Mouse (Mus musculus): Measurements from ENCODE around the gene Phf3. TPM values are rescaled to one million over a fixed set of nuclear protein-coding genes. Genes with fewer than 3 reads are reported as not detected.
"Not testable (repeated sequence)": the region's sequence is repeated elsewhere in the genome, so short reads cannot be mapped to it uniquely, and the experiment has no call there.

Gene Phf3
- polyA plus RNA-seq, 1 experiment from 2014 or later = 50.5 TPM

DNA sequence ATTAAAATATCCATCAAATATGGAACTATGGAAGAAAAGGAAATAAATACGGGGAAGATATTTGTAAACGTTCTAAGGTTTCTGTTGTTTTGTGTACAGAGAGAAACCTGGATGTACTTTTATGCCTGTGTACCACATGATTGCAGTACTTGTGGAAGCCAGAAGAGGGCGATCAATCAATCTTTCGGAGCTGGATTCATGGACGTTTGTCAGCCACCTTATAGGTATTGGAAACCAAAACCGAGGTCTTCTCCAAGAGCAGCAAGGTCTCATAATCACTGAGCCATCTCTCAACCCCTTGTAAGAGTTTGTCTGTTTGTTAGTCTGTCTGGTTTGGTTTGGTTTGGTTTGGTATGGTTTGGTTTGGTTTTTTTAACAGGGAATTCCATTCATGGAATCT is 93.4 kb downstream of the Phf3 start:
- no peak overlapping the region for H3K4me2 ChIP-seq (replicated peaks)
- H3K4me1 ChIP-seq = no peaks in the 10 kb centered on the region
- no peak overlapping the region for H3K27ac ChIP-seq
- no peaks in the 10 kb centered on the region for H3K27me3 ChIP-seq
- no peak overlapping the region for H3K9ac ChIP-seq
- H3K36me3 ChIP-seq = no peaks in the 10 kb centered on the region
- H3K4me3 ChIP-seq = no peak overlapping the region
- WGBS = 45% methylated on average over 6 of the region's 6 CpGs
- no peaks in the 10 kb centered on the region for H3K9me3 ChIP-seq (replicated peaks)
- no peak for ATAC-seq (ENCODE audit: low FRiP score)

- Histone ChIP-seq H3K9ac (no peak overlapping the region), H3K4me1 (no peaks in the 10 kb centered on the region), H3K9me3 (replicated peaks) (no peaks in the 10 kb centered on the region), H3K36me3 (no peaks in the 10 kb centered on the region), H3K4me3 (no peak overlapping the region), H3K27ac (no peak overlapping the region), H3K4me2 (replicated peaks) (no peak overlapping the region), H3K27me3 (no peaks in the 10 kb centered on the region)
- no peak for ATAC-seq (ENCODE audit: low FRiP score)
- WGBS = 92% methylated on average over 3 of the region's 3 CpGs
Observed at GRCm38 (mm10) chr1:30779562-30779961, 94.2 kb downstream of the Phf3 start.

DNA sequence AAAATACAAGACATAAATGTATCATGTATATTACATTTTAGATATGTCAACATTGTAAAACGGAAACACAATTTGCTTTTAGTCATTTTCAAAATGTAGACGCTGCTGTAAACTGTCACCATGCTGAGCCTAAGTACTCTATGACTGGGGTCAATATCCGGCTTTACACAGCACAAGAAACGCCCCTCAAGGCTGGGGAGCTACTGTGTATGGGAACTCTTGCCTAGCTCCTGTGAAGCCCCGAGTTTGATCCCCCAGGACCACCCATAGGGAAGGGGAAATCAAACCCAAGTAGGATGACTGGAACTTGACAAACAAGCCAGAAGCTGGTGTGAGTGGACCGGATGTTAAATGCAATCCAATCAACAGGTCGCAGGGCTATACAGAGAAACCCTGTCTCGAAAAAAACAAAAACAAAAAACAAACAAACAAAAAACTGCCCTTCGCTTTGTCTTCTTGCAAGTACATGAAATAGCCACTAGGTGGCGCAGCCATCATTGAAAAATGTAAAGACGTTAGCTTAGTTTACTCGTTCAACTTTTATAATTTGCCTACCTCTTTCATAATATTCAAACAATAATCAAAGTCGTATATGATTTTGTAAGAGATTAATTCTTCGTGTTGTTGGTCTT is 95.2 kb downstream of the Phf3 start:
- Histone ChIP-seq H3K36me3 (no peaks in the 10 kb centered on the region), H3K4me1 (no peaks in the 10 kb centered on the region), H3K9ac (no peak overlapping the region), H3K4me2 (replicated peaks) (0 out of 2 replicates have a peak overlapping the region, but pooled peaks have one; percentile 8), H3K27me3 (no peaks in the 10 kb centered on the region), H3K27ac (no peak overlapping the region), H3K4me3 (no peak overlapping the region), H3K9me3 (replicated peaks) (no peaks in the 10 kb centered on the region)
- ATAC-seq (ENCODE audit: low FRiP score) = peak; percentile 48; the same call in 1 of the 2 replicates
- WGBS = 21% methylated on average over 14 of the region's 14 CpGs

DNA sequence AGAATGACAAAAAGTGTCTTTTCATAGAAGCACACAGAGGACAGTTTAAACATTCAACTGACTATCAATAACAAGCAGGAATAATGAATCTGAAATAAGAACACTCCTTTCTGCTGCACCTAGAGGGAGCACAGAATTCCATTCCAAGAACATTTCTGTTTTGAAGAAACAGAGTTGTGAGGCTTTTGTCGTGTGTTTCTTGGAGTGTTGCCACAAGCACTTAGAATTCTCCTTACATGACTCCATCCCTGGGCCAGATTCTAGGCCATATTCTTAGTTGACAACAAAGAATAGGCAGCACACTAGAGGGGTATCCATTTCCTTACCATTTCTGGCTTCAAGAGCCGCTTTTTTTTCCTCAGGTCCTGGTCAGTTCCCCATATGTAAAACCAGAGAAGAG is 97.5 kb downstream of the Phf3 start:
- WGBS = 76% methylated on average over 2 of the region's 2 CpGs
- Histone ChIP-seq H3K36me3 (no peaks in the 10 kb centered on the region), H3K27me3 (no peaks in the 10 kb centered on the region), H3K4me1 (no peaks in the 10 kb centered on the region), H3K27ac (no peak overlapping the region), H3K9ac (no peak overlapping the region), H3K4me3 (no peak overlapping the region), H3K4me2 (replicated peaks) (no peak overlapping the region), H3K9me3 (replicated peaks) (no peaks in the 10 kb centered on the region)
- ATAC-seq (ENCODE audit: low FRiP score) = no peak

DNA sequence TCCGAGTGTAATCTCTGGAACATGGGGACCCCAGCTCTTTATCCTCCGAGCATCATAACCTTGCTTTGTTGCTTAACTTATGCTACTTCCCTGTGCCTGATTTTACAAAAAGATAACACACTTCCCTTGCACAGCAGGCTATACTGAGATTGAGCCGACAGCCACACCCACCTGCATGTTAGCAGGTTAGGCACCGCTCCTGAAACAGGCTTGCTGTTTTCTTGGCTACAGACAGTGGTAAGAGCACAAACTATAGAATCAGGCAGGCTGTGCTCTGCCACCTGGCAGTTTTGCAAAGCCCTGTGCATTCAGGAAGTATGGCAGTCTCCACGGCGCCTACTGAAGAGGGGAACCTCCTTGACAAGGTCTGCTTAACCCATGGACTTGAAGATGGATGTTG is 100.1 kb downstream of the Phf3 start:
- Histone ChIP-seq H3K4me3 (no peak overlapping the region), H3K9me3 (replicated peaks) (no peaks in the 10 kb centered on the region), H3K27ac (no peak overlapping the region), H3K9ac (no peak overlapping the region), H3K36me3 (no peaks in the 10 kb centered on the region), H3K27me3 (no peaks in the 10 kb centered on the region), H3K4me2 (replicated peaks) (no peak overlapping the region), H3K4me1 (no peaks in the 10 kb centered on the region)
- WGBS = 80% methylated on average over 6 of the region's 6 CpGs
- no peak for ATAC-seq (ENCODE audit: low FRiP score)

DNA sequence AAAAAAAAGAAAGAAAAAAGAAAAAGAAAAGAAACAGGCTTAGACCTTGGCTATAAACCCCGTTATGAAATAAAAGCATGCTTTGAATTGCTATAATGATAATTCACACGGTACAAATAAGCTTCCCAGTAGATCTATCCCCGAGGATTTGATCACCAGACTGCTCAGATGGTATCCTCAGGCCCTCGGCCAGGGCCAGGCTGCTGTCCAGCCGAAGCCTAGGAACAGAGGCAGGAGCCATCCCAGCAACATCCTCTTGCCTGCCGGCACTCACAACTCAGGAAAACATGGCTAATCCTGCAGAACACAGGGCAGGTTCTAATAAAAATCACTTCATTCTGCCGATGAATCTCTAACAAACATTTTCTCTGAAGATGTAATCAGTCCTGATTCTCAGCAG is 100.9 kb downstream of the Phf3 start:
- H3K27me3 ChIP-seq = no peaks in the 10 kb centered on the region
- no peak overlapping the region for H3K4me3 ChIP-seq
- no peaks in the 10 kb centered on the region for H3K36me3 ChIP-seq
- H3K9ac ChIP-seq = no peak overlapping the region
- WGBS = 82% methylated on average over 7 of the region's 7 CpGs
- no peaks in the 10 kb centered on the region for H3K9me3 ChIP-seq (replicated peaks)
- H3K4me2 ChIP-seq (replicated peaks) = no peak overlapping the region
- no peak for ATAC-seq (ENCODE audit: low FRiP score)
- H3K4me1 ChIP-seq = no peaks in the 10 kb centered on the region
- no peak overlapping the region for H3K27ac ChIP-seq

- Histone ChIP-seq H3K27me3 (no peaks in the 10 kb centered on the region), H3K4me2 (replicated peaks) (no peak overlapping the region), H3K9me3 (replicated peaks) (no peaks in the 10 kb centered on the region), H3K36me3 (no peaks in the 10 kb centered on the region), H3K4me3 (no peak overlapping the region), H3K27ac (no peak overlapping the region), H3K4me1 (no peaks in the 10 kb centered on the region), H3K9ac (no peak overlapping the region)
- WGBS = 72% methylated on average over 6 of the region's 6 CpGs
- ATAC-seq (ENCODE audit: low FRiP score) = peak; percentile 40; the same call in 1 of the 2 replicates
Observed at GRCm38 (mm10) chr1:30771772-30772171, 101.9 kb downstream of the Phf3 start.

GRCm38 (mm10) chr1:30770599-30770998 is 103.1 kb downstream of the Phf3 start:
- not testable (repeated sequence) for ATAC-seq (ENCODE audit: low FRiP score); H3K27me3 ChIP-seq; H3K4me3 ChIP-seq; H3K9me3 ChIP-seq (replicated peaks); H3K9ac ChIP-seq; H3K4me1 ChIP-seq; H3K27ac ChIP-seq; H3K36me3 ChIP-seq; H3K4me2 ChIP-seq (replicated peaks)
- WGBS = 94% methylated on average over 13 of the region's 16 CpGs

DNA sequence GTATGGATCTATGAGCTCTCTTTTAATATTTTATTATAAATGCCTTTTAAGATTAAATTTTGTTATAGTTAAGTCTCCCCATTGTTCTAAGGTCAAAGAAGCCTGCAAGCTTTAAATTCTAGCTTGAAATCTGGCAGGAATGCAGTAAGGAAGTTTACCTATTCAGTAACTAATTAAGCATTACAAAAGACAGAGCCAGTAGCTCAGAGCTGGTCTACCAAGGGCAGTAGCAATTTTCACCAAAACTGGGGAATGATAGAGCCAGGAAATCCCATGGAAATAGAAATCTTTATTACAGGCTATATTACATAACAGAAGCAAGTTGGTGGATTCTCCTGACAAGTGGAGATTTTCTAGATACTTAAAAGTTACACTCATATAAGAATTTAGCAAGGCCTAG is 116.9 kb downstream of the Phf3 start:
- Histone ChIP-seq H3K27ac (no peak overlapping the region), H3K4me2 (replicated peaks) (no peak overlapping the region), H3K9ac (no peak overlapping the region), H3K4me3 (no peak overlapping the region), H3K36me3 (no peaks in the 10 kb centered on the region), H3K27me3 (no peaks in the 10 kb centered on the region), H3K4me1 (no peaks in the 10 kb centered on the region), H3K9me3 (replicated peaks) (no peaks in the 10 kb centered on the region)
- no peak for ATAC-seq (ENCODE audit: low FRiP score)

GRCm38 (mm10) chr1:30755453-30756224 is 118.1 kb downstream of the Phf3 start:
- H3K4me2 ChIP-seq (replicated peaks) = no peak overlapping the region
- ATAC-seq (ENCODE audit: low FRiP score) = no peak
- 82% methylated on average over 3 of the region's 3 CpGs for WGBS
- H3K36me3 ChIP-seq = no peaks in the 10 kb centered on the region
- H3K27ac ChIP-seq = no peak overlapping the region
- H3K9me3 ChIP-seq (replicated peaks) = no peaks in the 10 kb centered on the region
- H3K4me3 ChIP-seq = no peak overlapping the region
- no peak overlapping the region for H3K9ac ChIP-seq
- no peaks in the 10 kb centered on the region for H3K27me3 ChIP-seq
- no peaks in the 10 kb centered on the region for H3K4me1 ChIP-seq

Other genes starting within 250 kb of the Phf3 start
- not detected in 2 replicates for gene AC153137.1, start 104.0 kb upstream of the Phf3 start, polyA plus RNA-seq (2016; fragmentation: Nextera tagmentation; extraction: Ambion mirVana)

Data from hindbrain, embryonic 12.5 days (tissue).